Mouse (Mus musculus) hematopoietic stem cell, adult 5-6 weeks (primary cell): ENCODE results near the gene Ryr1. TPM values are rescaled to one million over a fixed set of nuclear protein-coding genes. Genes with fewer than 3 reads are reported as not detected.

Experiments
- ATAC-seq, 2 experiments: fragments of 125-278 bp in 1 of 2; replicated peaks in 1 of 2; 2 replicates each; pipeline ENCODE4 v1.8.0; 2016 to 2017; ENCODE audit warnings: inconsistent platforms in 2 of 2, mild to moderate bottlenecking in 2 of 2, moderate number of reproducible peaks in 2 of 2, low read depth in 1 of 2, moderate TSS enrichment in 1 of 2; ENCODE audit not compliant: low FRiP score in 2 of 2, poor library complexity in 2 of 2, severe bottlenecking in 2 of 2, insufficient read depth in 1 of 2, low TSS enrichment in 1 of 2
- total RNA-seq: library from RNA; stranded (forward); fragments of 172-1452, 232-1000 nt; gene quantifications from 2 replicates; pipeline ENCODE4 v1.2.3, GENCODE M21; 2017

Ryr1 gene
- total RNA-seq, 1 experiment from 2014 or later = 0.25 TPM

GRCm38 (mm10) chr7:29052821-29053220 is 72.2 kb downstream of the Ryr1 start:
- ATAC-seq = no peak

DNA sequence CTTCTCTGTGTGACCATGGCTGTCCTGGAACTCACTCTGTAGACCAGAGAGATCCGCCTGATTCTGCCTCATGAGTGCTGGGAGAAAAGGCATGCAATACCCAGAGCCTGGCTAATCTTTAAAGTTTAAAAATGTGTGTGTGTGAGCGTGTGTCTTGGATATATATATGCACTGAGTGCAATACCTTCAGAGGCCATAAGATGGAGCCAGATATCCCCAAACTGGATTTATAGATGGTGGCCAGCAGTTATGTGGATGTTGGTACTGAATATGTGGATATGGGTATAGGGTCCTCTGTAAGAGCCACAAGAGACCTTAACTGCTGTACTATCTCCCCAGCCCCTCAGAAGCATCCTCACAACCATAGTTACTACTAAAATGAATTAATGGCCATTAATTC is 74.2 kb downstream of the Ryr1 start:
- peak in 1 of 2 experiments; percentile 33; a peak in 1 of 4 replicates for ATAC-seq

GRCm38 (mm10) chr7:29048615-29049014 is 76.4 kb downstream of the Ryr1 start:
- ATAC-seq = no peak

DNA sequence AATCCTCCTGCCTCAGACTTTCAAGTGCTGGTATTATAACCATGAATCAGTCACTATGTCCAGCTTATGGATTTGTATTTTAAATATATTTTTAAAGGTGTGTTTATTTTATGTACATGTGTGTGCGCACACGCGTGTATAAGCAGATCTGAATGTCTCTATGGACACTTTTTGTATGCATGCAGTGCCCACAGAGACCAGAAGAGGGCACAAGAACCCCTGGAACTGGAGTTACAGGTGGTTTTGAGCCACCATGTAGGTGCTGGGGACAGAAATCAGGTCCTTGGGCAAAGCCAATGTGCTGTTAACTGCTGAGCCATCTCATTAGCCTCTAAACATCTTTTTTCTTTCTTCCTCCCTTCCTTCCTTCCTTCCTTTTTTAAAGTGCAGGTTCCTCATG is 76.9 kb downstream of the Ryr1 start:
- no peak for ATAC-seq

DNA sequence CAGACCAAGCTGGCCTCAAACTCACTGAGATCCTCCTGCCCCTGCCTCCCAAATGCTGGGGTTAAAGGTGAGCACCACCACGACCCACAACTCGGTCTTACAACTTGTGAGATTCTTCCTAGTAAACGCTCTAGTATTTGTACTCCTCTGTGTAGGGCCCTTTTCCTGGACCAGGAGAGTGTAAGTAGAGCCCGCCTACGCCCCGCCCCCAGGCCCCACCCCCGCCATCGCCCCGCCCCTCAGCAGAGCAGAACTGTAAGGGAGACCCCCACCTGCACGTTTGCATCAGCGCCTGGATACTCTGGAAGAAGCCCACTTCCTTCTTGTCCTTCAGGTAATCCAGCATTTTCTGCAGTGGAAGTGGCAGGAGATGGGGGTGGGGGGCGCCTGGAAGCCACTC is 78.4 kb downstream of the Ryr1 start:
- no peak for ATAC-seq

- ATAC-seq = no peak
These were observed 80.7 kb downstream of the Ryr1 start for GRCm38 (mm10) chr7:29044302-29044701.

GRCm38 (mm10) chr7:29043674-29044057 is 81.3 kb downstream of the Ryr1 start:
- no peak for ATAC-seq

DNA sequence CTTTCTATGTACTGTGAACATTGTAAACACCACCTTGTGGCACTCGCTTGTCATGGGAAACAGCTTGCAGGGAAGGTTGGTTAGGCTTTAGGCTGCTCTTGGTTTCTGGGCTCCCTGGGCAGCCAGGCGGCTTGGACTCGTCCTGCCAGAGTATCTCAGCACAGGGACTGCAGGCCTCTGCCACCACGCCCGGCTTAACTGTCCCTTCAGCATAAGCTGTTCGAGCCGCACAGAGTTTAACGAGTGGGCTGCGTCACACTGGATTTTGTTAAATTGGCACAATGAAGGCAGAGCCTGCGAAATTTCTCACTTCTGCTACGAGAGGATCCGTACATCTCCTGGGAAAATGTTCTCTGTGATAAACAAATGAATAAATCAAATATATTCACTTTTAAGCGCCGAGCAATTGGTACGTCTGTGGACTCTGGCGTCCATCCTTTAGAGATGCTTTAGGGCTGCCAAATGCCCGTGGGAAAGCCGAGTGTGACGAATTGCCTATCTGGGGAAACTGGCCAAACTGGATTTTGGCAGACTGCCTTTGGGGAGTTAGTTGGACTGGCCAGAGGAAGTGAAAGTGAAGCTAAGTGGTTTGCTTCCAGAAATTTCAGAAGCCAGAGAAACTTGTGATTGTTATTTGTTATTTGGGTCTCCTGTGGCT is 81.8 kb downstream of the Ryr1 start:
- ATAC-seq = no peak

DNA sequence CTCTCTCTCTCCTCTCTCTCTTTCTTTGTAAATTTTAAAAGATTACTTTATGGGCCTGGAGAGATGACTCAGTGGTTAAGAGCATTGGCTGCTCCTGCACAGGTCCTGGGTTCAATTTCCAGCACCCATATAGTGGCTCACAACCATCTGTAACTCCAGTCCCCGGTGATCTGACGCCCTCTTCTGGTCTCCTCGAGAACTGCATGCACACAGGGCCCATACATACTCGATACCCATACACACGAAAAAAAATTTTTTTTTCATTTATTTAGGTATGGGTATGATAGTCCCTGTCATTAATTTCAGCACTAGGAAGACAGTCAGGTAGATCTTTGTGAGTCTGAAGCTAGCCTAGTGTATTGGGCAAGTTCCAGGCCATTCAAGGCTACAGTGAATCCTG is 83.8 kb downstream of the Ryr1 start:
- ATAC-seq = no peak

DNA sequence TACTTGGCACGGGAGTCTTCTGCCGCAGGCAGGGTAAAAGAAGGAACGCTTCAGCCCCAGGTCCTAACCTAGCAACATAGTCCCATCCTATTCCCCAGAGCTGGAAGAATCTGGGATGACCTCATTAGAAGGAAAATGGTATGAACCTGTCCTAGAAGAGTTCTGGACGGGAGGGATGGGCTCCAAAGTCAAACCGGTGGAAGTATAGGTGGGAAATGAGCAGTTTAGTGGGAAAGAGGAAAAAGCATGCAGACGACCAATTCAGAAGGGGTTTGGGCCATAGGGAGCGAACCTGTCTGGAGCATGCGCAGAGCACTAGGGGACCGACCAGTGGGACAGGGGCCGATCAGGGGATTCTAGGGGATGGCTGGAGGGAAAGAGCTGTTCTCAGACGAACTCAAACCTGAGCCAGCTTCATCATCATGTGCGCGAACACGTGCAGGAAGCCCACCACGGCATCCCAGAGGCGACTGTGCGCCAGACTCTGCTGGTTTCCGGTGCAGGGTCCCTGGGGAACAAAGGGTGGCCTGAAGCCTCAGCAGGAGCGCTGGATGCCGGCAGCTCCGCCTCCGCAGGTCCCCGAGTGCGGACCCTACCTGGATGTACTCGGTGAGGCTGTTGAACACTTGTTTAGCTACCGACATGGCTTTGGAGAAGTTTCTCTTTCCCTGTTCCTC is 84.9 kb downstream of the Ryr1 start:
- peak in 1 of 2 experiments; percentile 26; a peak in 2 of 4 replicates for ATAC-seq

GRCm38 (mm10) chr7:29039604-29039984 is 85.4 kb downstream of the Ryr1 start:
- peak; percentile 82 to 84 for ATAC-seq

DNA sequence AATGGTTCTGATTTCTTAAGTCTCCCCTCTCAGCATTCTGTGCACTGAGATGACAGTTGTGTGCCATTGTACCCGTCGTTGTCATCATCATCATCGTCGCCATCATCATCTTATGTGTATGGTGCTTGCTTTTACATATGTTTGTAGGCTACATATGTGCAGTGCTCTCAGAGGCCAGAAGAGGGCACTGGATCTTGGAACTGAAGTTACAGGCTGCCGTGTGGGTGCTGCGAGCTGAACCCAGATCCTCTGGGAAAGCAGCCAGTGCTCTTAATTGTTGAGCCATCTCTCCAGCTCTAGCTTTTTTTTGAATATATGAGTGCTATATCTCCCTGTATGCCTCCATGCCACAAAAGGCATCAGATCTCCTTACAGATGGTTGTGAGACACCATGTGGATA is 87.7 kb downstream of the Ryr1 start:
- no peak for ATAC-seq

DNA sequence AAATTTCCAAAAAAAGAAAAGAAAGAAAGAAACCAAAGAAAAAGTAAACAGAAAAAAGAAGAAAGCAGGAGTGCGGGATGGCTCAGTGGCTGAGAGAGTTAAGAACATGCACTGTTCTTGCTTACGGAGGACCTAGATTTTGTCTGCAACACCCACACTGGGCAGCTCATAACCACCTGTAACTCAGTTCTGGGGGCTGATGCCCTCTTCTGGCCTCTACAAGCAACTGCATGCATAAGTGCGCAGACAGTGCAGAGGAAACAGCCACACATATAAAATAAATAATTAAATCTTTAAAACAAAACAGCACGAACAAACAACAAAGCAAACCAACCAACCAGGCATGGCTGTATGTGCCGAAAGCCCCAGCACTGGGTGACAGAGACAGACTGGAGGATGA is 92.3 kb downstream of the Ryr1 start:
- 0 out of 4 replicates have a peak, but pooled peaks of 1 of the 2 experiments have one; percentile 34 for ATAC-seq

DNA sequence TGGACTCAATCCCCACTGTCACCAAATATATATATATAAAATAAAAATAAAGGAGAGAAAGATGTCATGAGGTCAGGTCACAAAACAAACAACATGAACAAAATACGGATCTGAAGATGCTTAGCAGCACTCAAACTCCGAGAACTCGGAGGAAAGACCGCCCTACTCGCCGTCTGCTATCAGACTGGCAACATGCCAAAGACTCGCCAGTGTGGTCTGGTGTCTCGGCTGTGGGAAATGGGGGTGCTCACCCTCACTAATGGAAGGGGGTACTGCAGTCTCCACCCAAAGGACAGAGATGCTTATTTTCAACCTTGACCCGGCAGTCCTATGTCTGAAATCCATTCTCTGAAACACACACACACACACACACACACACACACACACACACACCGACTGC is 93.3 kb downstream of the Ryr1 start:
- no peak for ATAC-seq

- ATAC-seq = peak; percentile 47 to 78; a peak in 1 of 4 replicates
These were observed 95.0 kb downstream of the Ryr1 start for GRCm38 (mm10) chr7:29029690-29030656.

- no peak for ATAC-seq
These were observed 96.2 kb downstream of the Ryr1 start for GRCm38 (mm10) chr7:29028761-29029160.

DNA sequence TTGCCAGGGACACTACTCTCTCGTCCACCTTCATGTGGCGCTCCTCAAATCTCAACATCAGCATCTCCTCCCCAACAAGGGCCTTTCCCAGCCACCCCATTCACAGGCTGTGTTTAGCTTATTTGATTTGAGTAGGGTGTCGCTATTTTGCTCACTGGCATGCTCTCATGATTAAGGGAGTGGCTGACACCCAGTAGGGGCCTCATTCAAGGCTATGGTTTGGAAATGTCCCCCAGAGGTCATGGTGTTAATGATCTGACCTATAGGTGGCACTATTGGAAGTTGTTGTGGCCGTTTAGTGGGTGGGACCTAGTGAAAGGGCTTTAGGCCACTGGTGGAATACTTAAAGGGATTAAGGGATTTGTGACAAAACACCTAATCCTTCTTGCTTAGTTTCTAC is 98.2 kb downstream of the Ryr1 start:
- no peak for ATAC-seq

GRCm38 (mm10) chr7:29026195-29026594 is 98.8 kb downstream of the Ryr1 start:
- ATAC-seq = no peak
